Mouse (Mus musculus) hindbrain, embryonic 11.5 days (tissue): ENCODE measurements around the gene Gpr153. TPM values are rescaled to one million over a fixed set of nuclear protein-coding genes. Genes with fewer than 3 reads are reported as not detected.

Experiments
- ATAC-seq: fragments of 200-750 bp; cut with Nextera tagmentation; 2 replicates; pipeline ENCODE4 v1.8.0; 2017; ENCODE audit warnings: mild to moderate bottlenecking, moderate TSS enrichment, moderate library complexity; ENCODE audit not compliant: low FRiP score
- DNase-seq: peaks from one replicate; pipeline ENCODE4 v3.0.0-alpha.2; 2015; ENCODE audit warnings: low spot score
- H3K27ac ChIP-seq: fragments of 300-500 bp; sonication (generic); 2 replicates; pipeline ENCODE4 v1.5.1; 2014; ENCODE audit warnings: mild to moderate bottlenecking, low read depth, low read length
- H3K27me3 ChIP-seq: fragments of 300-500 bp; sonication (generic); 2 replicates; pipeline ENCODE4 v1.6.1; 2014; ENCODE audit warnings: mild to moderate bottlenecking, low read length, moderate library complexity, mixed read lengths; ENCODE audit not compliant: control insufficient read depth, insufficient read depth
- H3K36me3 ChIP-seq: fragments of 300-500 bp; sonication (generic); 2 replicates; pipeline ENCODE4 v1.6.1; 2014; ENCODE audit warnings: mild to moderate bottlenecking, low read length, moderate library complexity, mixed read lengths; ENCODE audit not compliant: control insufficient read depth, insufficient read depth
- H3K4me1 ChIP-seq: fragments of 300-500 bp; sonication (generic); replicated peaks from 2 replicates; pipeline ENCODE4 v1.6.1; 2014; ENCODE audit warnings: low read length, mixed read lengths; ENCODE audit not compliant: control insufficient read depth, insufficient read depth
- H3K4me2 ChIP-seq: fragments of 300-500 bp; sonication (generic); replicated peaks from 2 replicates; pipeline ENCODE4 v1.6.1; 2014; ENCODE audit warnings: mild to moderate bottlenecking, low read depth, low read length
- H3K4me3 ChIP-seq: fragments of 300-500 bp; sonication (generic); 2 replicates; pipeline ENCODE4 v1.5.1; 2014; ENCODE audit warnings: low read depth, low read length
- H3K9ac ChIP-seq: fragments of 300-500 bp; sonication (generic); 2 replicates; pipeline ENCODE4 v1.6.1; 2014; ENCODE audit warnings: low read depth, low read length
- H3K9me3 ChIP-seq: fragments of 300-500 bp; sonication (generic); 2 replicates; pipeline ENCODE4 v1.6.1; 2016; ENCODE audit warnings: low read length; ENCODE audit not compliant: control insufficient read depth
- WGBS: fragments of 180-500 bp; shearing (Covaris S2); extraction: QIAGEN DNeasy Blood & Tissue Kit; methylation state at CpG from one replicate; pipeline ENCODE4 v1.1.7; 2014; 5-methylcytosine and 5-hydroxymethylcytosine counted together
- polyA plus RNA-seq: library from polyadenylated mRNA; unstranded; fragments of >200 nt; fragmentation: Nextera tagmentation; extraction: Ambion mirVana; gene quantifications from 2 replicates; pipeline ENCODE4 v1.2.1, GENCODE M21; 2014

The Gpr153 gene
- polyA plus RNA-seq, 1 experiment from 2014 or later, result 9.5 TPM

DNA sequence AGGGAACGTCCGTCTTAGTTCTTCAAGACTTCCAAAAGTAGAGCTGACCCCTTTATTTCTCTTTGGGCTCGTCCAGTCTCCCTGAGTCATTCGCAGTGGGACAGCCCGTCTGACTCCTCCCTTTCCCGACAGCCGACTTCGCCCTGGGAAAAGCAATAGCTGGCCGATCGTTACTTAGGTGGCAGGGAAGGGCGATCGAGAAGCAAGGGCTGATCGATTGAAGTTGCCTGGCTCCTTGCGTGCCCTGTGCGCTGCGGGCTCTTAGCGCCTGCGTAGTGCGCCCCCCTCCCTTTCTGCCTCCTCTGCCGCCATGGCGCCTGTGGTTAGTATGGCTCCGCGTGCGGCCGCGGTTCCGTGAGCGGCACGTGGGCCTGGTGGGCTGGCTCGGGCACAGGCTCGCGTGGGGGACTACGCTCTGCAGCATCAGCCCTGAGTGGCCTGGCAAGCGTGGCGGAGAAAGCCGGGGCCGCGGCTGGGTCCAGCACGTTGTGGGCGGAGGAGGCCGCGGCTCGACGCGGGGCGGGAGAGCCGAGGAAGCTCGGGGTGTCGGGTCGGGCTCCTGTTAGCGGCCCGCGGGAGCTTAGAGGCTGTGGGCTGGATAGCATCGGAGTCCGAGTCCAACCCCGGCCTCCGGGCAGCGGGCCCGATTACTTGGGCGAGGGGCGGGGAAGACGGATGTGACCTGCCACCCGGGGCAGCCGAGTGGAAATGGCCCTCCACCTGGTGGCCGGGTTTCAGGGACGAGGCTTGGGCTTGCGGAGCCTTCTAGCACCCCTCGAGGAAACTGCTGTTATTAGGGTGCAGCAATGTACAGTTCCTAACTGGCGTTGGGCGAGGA, 51.8 kb downstream of the Gpr153 start, which contains the start of gene Rpl22:
Gene Rpl22, plus strand, starts transcription at position 169 of the 838 bp plus-strand sequence.
- peaks cover 4% of the 10 kb centered on the region for H3K4me1 ChIP-seq
- no peaks in the 10 kb centered on the region; the same call in 1 of the 2 replicates for H3K36me3 ChIP-seq
- DNase-seq, result peak; percentile 93
- no peaks in the 10 kb centered on the region for H3K9me3 ChIP-seq
- ATAC-seq, result peak; percentile 95
- H3K4me2 ChIP-seq, result peak within 1 kb of the TSS; percentile 77
- peak within 1 kb of the TSS; percentile 96 for H3K9ac ChIP-seq
- peak within 1 kb of the TSS; percentile 54; the same call in 1 of the 2 replicates for H3K27ac ChIP-seq
- peak within 1 kb of the TSS; percentile 100 for H3K4me3 ChIP-seq
- WGBS, result under 1% methylated on average over 68 of the region's 70 CpGs
- no peaks in the 10 kb centered on the region for H3K27me3 ChIP-seq

GRCm38 (mm10) chr4:152326543-152326942, 52.5 kb downstream of the Gpr153 start:
- no peak for DNase-seq
- no peak for ATAC-seq
- no peaks in the 10 kb centered on the region for H3K9me3 ChIP-seq
- H3K27me3 ChIP-seq, result no peaks in the 10 kb centered on the region
- H3K27ac ChIP-seq, result no peak overlapping the region
- peaks cover 4% of the 10 kb centered on the region for H3K4me1 ChIP-seq
- H3K36me3 ChIP-seq, result peaks cover 5% of the 10 kb centered on the region
- peak overlapping the region; percentile 96 for H3K9ac ChIP-seq
- WGBS, result 2% methylated on average over 11 of the region's 11 CpGs
- H3K4me3 ChIP-seq, result peak overlapping the region; percentile 100
- peak overlapping the region; percentile 77 for H3K4me2 ChIP-seq

DNA sequence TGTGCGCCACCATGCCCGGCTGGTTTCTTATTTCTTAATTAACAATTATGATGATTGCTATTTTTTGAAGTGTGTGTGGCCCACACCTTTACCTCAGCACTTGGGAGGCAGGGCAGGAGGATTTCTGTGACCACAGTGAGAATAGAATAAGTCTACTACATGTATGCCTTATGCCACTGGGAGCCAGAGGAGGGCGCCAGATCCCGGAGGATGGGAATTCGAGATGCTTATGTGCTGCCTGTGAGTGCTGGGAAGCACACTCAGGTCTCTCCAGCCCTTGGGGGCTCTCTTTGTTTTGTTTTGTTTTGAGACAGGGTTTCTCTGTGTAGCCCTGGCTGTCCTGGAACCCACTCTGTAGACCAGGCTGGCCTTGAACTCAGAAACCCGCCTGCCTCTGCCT, 54.7 kb downstream of the Gpr153 start:
- DNase-seq, result peak; percentile 62
- Histone ChIP-seq H3K36me3 (peaks cover 11% of the 10 kb centered on the region), H3K4me3 (no peak overlapping the region), H3K27me3 (no peaks in the 10 kb centered on the region), H3K4me1 (peaks cover 4% of the 10 kb centered on the region), H3K9ac (no peak overlapping the region), H3K4me2 (no peak overlapping the region), H3K9me3 (no peaks in the 10 kb centered on the region), H3K27ac (no peak overlapping the region)
- ATAC-seq, result no peak
- WGBS, result 85% methylated on average over 6 of the region's 6 CpGs

DNA sequence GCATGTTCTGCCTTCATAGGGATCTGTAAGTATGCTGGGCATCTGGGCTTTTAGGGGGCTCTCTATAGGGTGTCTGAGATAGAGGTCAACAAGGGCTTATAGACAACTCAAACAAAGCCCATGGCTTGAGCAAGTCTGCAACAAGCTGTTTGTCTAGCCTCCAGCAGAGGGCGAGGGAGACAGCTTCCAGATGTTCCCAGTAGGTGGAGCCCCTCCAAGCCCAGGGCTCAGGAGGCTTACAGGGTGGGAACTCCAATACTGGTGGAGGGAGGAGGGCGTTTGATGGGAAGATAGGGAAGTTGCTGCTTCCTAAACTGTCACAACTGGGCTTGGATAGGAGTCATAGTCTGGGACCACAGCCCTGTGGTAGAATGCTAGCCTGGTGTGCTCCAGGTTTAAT, 58.9 kb downstream of the Gpr153 start:
- Histone ChIP-seq H3K9ac (no peak overlapping the region), H3K4me1 (no peaks in the 10 kb centered on the region), H3K9me3 (no peaks in the 10 kb centered on the region), H3K4me3 (no peak overlapping the region), H3K36me3 (peaks cover 11% of the 10 kb centered on the region), H3K4me2 (no peak overlapping the region), H3K27ac (no peak overlapping the region), H3K27me3 (peaks cover 5% of the 10 kb centered on the region)
- peak; percentile 60; the same call in 1 of the 2 replicates for ATAC-seq
- peak; percentile 84 for DNase-seq
- 51% methylated on average over 2 of the region's 2 CpGs for WGBS

DNA sequence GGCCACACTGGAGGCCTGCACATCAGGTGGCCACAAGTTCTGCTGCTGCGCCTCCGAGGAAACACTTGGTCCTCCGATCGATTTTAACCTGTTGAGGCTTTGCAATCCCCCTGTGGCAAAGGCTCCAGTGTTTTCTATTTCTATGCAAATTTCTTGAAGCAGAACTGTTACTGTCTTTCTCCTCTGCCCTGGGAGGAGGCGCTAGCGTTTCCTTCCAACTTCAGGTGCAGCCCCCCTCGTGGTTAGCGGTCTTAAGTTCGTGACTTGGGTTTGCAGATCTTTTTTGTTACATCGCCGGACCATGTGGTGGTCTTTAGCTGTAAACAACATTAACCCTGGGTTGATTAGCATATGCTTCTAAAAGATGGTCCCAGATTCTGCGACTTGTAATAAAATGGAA, 59.6 kb downstream of the Gpr153 start:
- Histone ChIP-seq H3K36me3 (peaks cover 11% of the 10 kb centered on the region), H3K27ac (no peak overlapping the region), H3K9me3 (no peaks in the 10 kb centered on the region), H3K9ac (no peak overlapping the region), H3K27me3 (peaks cover 11% of the 10 kb centered on the region), H3K4me3 (no peak overlapping the region), H3K4me1 (peaks cover under 1% of the 10 kb centered on the region; the same call in 1 of the 2 replicates), H3K4me2 (no peak overlapping the region)
- WGBS, result 93% methylated on average over 12 of the region's 12 CpGs
- DNase-seq, result no peak
- ATAC-seq, result no peak

Other genes starting within 250 kb of the Gpr153 start
- gene Zbtb48, start 246.6 kb upstream of the Gpr153 start, polyA plus RNA-seq, result 18.0 and 19.6 TPM in 2 replicates
- gene Tas1r1, start 235.7 kb upstream of the Gpr153 start, polyA plus RNA-seq, result 0.62 and 0.84 TPM in 2 replicates
- 23.2 and 25.6 TPM in 2 replicates for gene Nol9, start 234.9 kb upstream of the Gpr153 start, polyA plus RNA-seq
- gene Plekhg5, start 201.7 kb upstream of the Gpr153 start, polyA plus RNA-seq, result 4.0 and 4.6 TPM in 2 replicates
- gene Tnfrsf25, start 158.3 kb upstream of the Gpr153 start, polyA plus RNA-seq, result 0.18 and 0.28 TPM in 2 replicates
- 1.4 and 2.0 TPM in 2 replicates for gene Espn, start 121.9 kb upstream of the Gpr153 start, polyA plus RNA-seq
- gene Hes2, start 115.4 kb upstream of the Gpr153 start, polyA plus RNA-seq, result 2.7 and 4.3 TPM in 2 replicates
- gene Acot7, start 96.1 kb upstream of the Gpr153 start, polyA plus RNA-seq, result 116 and 125 TPM in 2 replicates
- 2.9 and 3.5 TPM in 2 replicates for gene Hes3, start 17.4 kb downstream of the Gpr153 start, polyA plus RNA-seq
- 17.4 and 20.6 TPM in 2 replicates for gene Icmt, start 23.0 kb downstream of the Gpr153 start, polyA plus RNA-seq
- 1.5 and 1.6 TPM in 2 replicates for gene Rnf207, start 44.8 kb downstream of the Gpr153 start, polyA plus RNA-seq
- 304 and 330 TPM in 2 replicates for gene Rpl22, start 51.5 kb downstream of the Gpr153 start, polyA plus RNA-seq
- 0.14 and 0.28 TPM in 2 replicates for gene Chd5, start 64.4 kb downstream of the Gpr153 start, polyA plus RNA-seq
- gene Nphp4, start 202.5 kb downstream of the Gpr153 start, polyA plus RNA-seq, result 3.5 and 4.2 TPM in 2 replicates
- 9.2 and 11.1 TPM in 2 replicates for gene Kcnab2, start 203.6 kb downstream of the Gpr153 start, polyA plus RNA-seq